Mouse (Mus musculus) brain, embryonic 18.5 days (tissue): ENCODE results near the gene 4930469K13Rik.
"Not testable (repeated sequence)": the region's sequence is repeated elsewhere in the genome, so short reads cannot be mapped to it uniquely, and the experiment has no call there.

Experiments
- DNase-seq: peaks from one replicate; pipeline ENCODE4 v3.0.0-alpha.2; 2012; ENCODE audit warnings: low read depth, low spot score

Gene 4930469K13Rik

GRCm38 (mm10) chr11:34098422-34098821 lies at the start of gene 4930469K13Rik:
Gene 4930469K13Rik, minus strand, starts transcription at chr11:34098554.
- DNase-seq, result no peak

- DNase-seq, result no peak
Measured at GRCm38 (mm10) chr11:34146934-34147333, 48.6 kb upstream of the 4930469K13Rik start.

- no peak for DNase-seq
Measured at GRCm38 (mm10) chr11:34144421-34144820, 46.1 kb upstream of the 4930469K13Rik start.

- DNase-seq, result no peak
Measured at GRCm38 (mm10) chr11:34143984-34144383, 45.6 kb upstream of the 4930469K13Rik start.

GRCm38 (mm10) chr11:34139296-34139695 lies 40.9 kb upstream of the 4930469K13Rik start:
- no peak for DNase-seq

DNA sequence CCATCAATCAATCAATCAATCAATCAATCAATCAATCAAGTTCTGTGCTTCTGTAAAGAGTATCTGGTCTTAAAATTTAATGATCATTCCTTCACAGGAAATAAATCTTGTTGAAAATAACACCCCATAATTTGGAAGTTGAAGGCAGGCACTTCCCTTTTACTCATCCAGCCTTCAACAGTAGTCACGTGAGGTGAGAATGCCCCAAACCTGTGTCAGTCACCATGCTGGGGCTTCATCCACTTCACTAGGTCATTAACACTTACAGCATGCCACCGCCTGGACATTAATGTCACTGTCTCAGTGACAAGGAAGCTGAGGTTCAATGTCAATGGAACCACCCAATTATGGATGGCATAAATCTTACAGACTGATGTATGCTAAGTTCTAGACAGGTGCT lies 30.1 kb upstream of the 4930469K13Rik start:
- DNase-seq, result no peak

DNA sequence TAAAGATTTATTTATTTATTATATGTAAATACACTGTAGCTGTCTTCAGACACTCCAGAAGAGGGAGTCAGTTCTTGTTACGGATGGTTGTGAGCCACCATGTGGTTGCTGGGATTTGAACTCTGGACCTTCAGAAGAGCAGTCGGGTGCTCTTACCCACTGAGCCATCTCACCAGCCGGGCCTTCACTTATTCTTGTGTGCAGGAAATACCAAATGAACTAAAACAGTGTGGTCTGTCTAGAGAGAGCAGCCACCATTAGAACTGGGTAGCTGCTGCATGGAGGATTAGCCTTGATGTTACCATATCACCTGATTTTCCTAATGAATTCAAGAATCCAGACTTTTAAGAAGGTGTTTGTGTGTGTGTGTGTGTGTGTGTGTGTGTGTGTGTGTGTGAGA lies 27.4 kb upstream of the 4930469K13Rik start:
- DNase-seq, result not testable (repeated sequence)

DNA sequence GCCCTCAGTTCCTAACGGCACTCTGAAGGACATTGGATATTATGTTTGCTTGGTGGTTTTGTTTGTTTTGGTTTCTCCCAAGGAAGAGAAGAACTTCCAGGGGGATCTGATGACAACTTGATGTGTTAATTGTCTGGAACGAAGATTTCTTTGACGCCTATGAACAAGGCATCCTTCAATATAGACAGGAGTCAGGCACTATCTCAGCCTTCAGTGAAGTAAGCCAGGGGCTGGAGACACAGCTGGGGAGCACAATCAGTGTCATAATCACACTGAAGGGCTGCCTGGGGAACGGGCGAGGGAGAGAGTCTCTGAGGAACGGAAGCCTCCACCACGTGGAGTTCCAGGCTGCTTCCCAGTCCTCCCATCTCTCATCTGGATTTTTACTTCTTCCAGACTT lies 26.5 kb upstream of the 4930469K13Rik start:
- DNase-seq, result no peak

GRCm38 (mm10) chr11:34123147-34123546 lies 24.8 kb upstream of the 4930469K13Rik start:
- peak; percentile 50 for DNase-seq

GRCm38 (mm10) chr11:34118319-34118718 lies 20.0 kb upstream of the 4930469K13Rik start:
- no peak for DNase-seq

- DNase-seq, result no peak
Measured at GRCm38 (mm10) chr11:34117581-34117980, 19.2 kb upstream of the 4930469K13Rik start.

GRCm38 (mm10) chr11:34116572-34117135 lies 18.3 kb upstream of the 4930469K13Rik start:
- no peak for DNase-seq

DNA sequence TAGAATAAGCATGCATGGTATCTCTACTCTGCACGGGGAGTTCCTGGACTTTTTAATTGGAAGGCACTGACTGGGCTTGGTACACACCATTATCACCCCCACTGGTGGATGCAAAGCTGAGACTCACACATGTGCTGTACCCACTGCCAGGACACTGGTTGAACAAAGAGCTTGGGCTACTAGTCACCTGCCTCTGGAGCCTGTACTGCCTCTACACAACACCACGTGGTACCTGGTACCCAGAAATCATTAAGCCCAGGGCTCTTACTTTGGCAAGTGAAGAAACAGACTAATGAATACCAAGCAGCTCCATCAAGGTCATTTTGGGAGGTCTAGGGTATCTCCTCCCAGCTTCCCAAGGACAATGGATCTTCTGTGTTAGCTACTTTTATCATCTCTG lies 15.4 kb upstream of the 4930469K13Rik start:
- DNase-seq, result no peak

- peak; percentile 52 for DNase-seq
Measured at GRCm38 (mm10) chr11:34112781-34113380, 14.5 kb upstream of the 4930469K13Rik start.

GRCm38 (mm10) chr11:34111940-34112339 lies 13.6 kb upstream of the 4930469K13Rik start:
- no peak for DNase-seq

- no peak for DNase-seq
Measured at GRCm38 (mm10) chr11:34109260-34109659, 10.9 kb upstream of the 4930469K13Rik start.

- no peak for DNase-seq
Measured at GRCm38 (mm10) chr11:34104919-34105318, 6.6 kb upstream of the 4930469K13Rik start.

GRCm38 (mm10) chr11:34101827-34102226 lies 3.5 kb upstream of the 4930469K13Rik start:
- no peak for DNase-seq

DNA sequence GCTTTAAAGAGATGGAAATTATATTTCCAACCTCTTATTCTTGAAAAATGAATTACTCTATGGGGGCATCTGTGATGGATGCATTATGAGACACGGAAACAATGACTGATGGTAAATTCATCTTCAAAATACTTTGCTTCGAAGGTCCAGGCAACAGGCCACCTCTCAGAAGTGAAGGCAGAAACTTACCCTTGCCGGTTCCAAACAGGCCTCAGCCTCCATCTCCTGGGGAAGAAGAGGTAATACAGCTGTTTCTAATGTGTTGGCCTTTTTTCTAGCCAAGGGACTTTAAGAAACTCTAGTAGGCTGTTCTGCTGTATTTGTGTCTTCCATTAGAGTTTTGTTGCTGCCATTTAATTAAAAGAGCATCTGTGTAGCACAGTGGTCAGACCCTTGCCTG lies 11.3 kb downstream of the 4930469K13Rik start:
- DNase-seq, result no peak

DNA sequence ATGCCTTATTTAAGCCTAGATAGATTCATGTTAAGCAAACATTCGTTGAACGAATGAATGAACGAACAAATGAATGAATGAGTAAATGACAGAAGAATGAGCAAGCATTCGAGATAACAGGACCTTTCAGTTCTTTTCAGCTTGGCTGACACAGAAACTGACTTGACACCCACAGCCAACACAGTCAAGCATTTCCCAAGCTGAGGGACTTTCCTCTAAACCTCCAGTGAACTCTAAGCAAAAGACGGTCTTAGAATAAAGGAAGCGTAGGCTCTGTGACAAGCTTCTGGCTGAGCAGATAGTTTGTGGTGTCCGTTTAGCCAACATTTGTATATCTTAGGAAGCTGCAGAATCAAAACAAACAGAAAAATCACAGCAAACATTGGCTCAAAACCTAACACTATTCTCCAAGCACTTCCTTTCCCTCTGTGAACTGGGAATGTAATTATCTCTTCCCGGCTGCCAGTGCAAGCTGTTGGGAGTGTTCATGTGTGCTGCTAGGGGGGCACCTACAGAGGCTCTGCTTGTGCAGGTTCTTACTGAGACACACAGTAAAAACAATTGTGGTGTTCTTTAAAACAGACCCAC lies 12.1 kb downstream of the 4930469K13Rik start:
- peak; percentile 67 for DNase-seq

GRCm38 (mm10) chr11:34084639-34085038 lies 13.7 kb downstream of the 4930469K13Rik start:
- DNase-seq, result no peak

GRCm38 (mm10) chr11:34083795-34084194 lies 14.6 kb downstream of the 4930469K13Rik start:
- no peak for DNase-seq
